Mouse (Mus musculus) midbrain, embryonic 14.5 days (tissue): ENCODE results near the gene Lingo1. TPM values are rescaled to one million over a fixed set of nuclear protein-coding genes. Genes with fewer than 3 reads are reported as not detected.
A peak's percentile ranks its signal among the peaks of the same experiment; 100 is the strongest.

Source experiments
- ATAC-seq: fragments of 200-750 bp; cut with Nextera tagmentation; 2 replicates; pipeline ENCODE4 v1.8.0; 2017; ENCODE audit warnings: moderate number of reproducible peaks, moderate library complexity; ENCODE audit not compliant: low FRiP score, low TSS enrichment
- DNase-seq: peaks from one replicate; pipeline ENCODE4 v3.0.0-alpha.2; 2015
- H3K27ac ChIP-seq: fragments of 300-500 bp; sonication (generic); replicated peaks from 2 replicates; pipeline ENCODE4 v1.5.1; 2014; ENCODE audit warnings: mild to moderate bottlenecking, low read depth, low read length, moderate library complexity
- H3K27me3 ChIP-seq: fragments of 300-500 bp; sonication (generic); 2 replicates; pipeline ENCODE4 v1.6.1; 2014; ENCODE audit warnings: low read length, control low read depth, mixed read lengths; ENCODE audit not compliant: control insufficient read depth, insufficient read depth
- H3K36me3 ChIP-seq: fragments of 300-500 bp; sonication (generic); 2 replicates; pipeline ENCODE4 v1.6.1; 2014; ENCODE audit warnings: low read length, control low read depth; ENCODE audit not compliant: control insufficient read depth, insufficient read depth
- H3K4me1 ChIP-seq: fragments of 300-500 bp; sonication (generic); 2 replicates; pipeline ENCODE4 v1.6.1; 2014; ENCODE audit warnings: mild to moderate bottlenecking, antibody characterized with exemption, low read length, control low read depth; ENCODE audit not compliant: control insufficient read depth, insufficient read depth
- H3K4me2 ChIP-seq: fragments of 300-500 bp; sonication (generic); 2 replicates; pipeline ENCODE4 v1.6.1; 2014; ENCODE audit warnings: mild to moderate bottlenecking, low read length, moderate library complexity
- H3K4me3 ChIP-seq: fragments of 300-500 bp; sonication (generic); replicated peaks from 2 replicates; pipeline ENCODE4 v1.5.1; 2014; ENCODE audit warnings: low read depth, low read length
- H3K9ac ChIP-seq: fragments of 300-500 bp; sonication (generic); replicated peaks from 2 replicates; pipeline ENCODE4 v1.6.1; 2014; ENCODE audit warnings: mild to moderate bottlenecking, low read length, moderate library complexity
- H3K9me3 ChIP-seq: fragments of 300-500 bp; sonication (generic); 2 replicates; pipeline ENCODE4 v1.6.1; 2016; ENCODE audit warnings: low read length, control low read depth, mixed read lengths; ENCODE audit not compliant: control insufficient read depth
- WGBS: fragments of 180-500 bp; shearing (Covaris S2); extraction: QIAGEN DNeasy Blood & Tissue Kit; methylation state at CpG from one replicate; pipeline ENCODE4 v1.1.7; 2014; 5-methylcytosine and 5-hydroxymethylcytosine counted together
- polyA plus RNA-seq: library from polyadenylated mRNA; unstranded; fragments of >200 nt; fragmentation: Nextera tagmentation; extraction: Ambion mirVana; gene quantifications from 2 replicates; pipeline ENCODE4 v1.2.1, GENCODE M21; 2014

Lingo1 gene
- polyA plus RNA-seq, 1 experiment from 2014 or later: 49.4 TPM

DNA sequence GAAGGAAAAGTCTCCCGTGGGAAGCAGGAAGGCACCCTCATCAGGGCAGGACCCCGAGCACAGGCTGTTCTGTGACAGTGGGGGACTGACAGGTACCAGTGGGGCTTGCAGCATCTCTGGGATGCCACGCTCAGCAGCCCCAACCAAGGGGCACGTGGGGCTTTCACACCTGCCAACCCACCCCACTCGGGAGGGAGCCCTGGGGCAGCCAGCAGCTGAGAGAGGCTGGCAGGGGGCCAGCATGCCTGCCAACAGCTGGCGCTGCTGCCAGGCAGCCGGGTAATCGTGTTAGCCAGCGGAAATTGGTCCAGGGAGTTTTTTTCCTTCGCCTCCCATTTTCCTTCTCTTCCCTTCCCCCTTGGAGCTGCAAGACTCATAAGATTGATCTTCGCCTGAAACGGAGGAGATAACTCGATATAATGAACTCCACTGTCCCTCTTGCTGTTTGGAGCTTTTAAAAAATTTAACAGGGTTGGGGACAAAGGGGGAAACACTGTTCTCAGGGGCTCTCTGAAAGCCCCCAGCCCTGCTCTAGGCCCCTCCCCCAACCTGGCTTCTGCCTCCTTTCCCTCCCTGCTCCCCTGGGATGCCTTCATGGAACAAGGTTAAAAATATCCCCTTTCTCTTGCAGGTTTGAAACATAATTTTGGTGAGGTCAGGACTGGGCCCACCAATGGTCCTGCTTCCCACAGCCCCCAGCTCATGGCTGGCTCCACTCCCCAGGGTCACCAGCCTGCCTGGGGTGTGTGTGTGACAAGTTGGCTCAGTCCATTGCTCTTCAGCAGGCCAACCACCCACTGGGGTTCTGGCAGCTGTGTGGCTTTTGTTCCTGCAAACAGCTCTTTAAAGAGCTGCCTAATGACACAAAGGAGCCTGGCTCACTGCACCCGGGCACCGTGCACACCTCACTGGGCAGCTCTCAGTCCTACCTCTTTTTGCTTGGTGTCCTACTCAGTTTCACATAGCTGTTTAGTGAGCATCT is 68.3 kb downstream of the Lingo1 start:
- DNase-seq (peak; percentile 87), ATAC-seq (peak; percentile 64)
- Histone ChIP-seq H3K4me3 (no peak overlapping the region), H3K9ac (peak overlapping the region; percentile 4; the same call in 1 of the 2 replicates), H3K27ac (peak overlapping the region; percentile 82), H3K36me3 (no peaks in the 10 kb centered on the region), H3K4me2 (peak overlapping the region; percentile 22; the same call in 1 of the 2 replicates), H3K9me3 (no peaks in the 10 kb centered on the region), H3K27me3 (no peaks in the 10 kb centered on the region), H3K4me1 (peaks cover 25% of the 10 kb centered on the region)
- WGBS: 22% methylated on average over 15 of the region's 15 CpGs

DNA sequence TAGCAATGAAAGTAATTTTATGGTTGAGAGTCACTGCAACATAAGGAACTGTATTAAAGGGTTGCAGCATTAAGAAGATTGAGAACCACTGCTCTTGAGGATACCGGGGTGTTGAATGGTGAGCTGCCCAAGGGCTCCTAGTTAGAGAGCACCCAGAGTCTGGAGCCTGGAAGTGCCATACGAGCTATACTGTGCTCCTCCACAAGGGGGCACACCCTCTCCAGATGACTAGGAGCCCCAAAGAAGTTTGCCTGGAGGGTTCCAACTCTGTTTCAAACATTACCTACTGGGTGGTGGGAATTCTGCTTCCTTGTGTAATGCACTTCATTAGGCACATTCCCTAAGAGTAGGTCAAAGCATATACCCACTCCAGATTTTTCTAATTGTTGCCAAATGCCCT is 70.5 kb downstream of the Lingo1 start:
- Histone ChIP-seq H3K27ac (no peak overlapping the region), H3K4me3 (no peak overlapping the region), H3K36me3 (no peaks in the 10 kb centered on the region), H3K27me3 (no peaks in the 10 kb centered on the region), H3K9me3 (no peaks in the 10 kb centered on the region), H3K4me1 (peaks cover 25% of the 10 kb centered on the region), H3K9ac (no peak overlapping the region), H3K4me2 (no peak overlapping the region)
- WGBS: 35% methylated on average over 2 of the region's 2 CpGs
- DNase-seq (peak; percentile 66), ATAC-seq (no peak)

DNA sequence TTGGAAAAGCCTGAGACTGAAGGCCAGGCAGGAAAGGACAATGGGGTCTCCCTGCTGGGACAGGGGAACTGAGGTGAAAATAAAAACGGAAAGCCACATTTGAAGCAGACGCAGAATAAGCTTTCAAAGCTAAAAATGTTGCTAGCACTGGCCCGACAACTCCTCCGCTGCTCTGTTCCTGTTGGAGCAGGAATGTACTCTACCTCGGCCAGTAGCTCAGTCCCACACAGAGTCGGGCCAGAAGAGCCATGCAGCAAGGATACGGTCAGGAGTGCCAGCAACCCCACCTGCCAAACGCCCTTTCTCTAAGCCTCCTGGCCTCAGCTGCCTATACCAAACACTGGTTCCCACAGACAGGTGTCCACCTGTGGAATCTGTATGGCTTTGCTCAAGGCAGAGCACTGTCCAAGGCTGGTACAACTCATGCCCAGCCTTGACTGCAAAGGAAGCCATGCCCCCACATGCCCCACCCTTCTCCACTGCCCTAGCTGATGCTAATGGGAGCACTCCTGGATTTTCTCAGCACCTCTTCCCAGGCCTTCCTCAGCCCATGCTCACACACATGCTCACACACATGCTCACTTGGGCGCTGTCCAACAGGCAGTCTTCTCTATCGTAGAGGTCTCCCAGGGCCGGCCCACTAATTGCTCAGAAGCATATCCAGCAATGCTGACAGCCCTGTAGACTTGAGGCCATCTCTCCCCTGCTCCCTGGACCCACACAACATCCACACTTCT is 74.0 kb downstream of the Lingo1 start:
- Histone ChIP-seq H3K4me1 (0 out of 2 replicates have a peak, but pooled peaks cover under 1% of the 10 kb centered on the region), H3K4me2 (no peak overlapping the region), H3K36me3 (no peaks in the 10 kb centered on the region), H3K9me3 (no peaks in the 10 kb centered on the region), H3K4me3 (no peak overlapping the region), H3K27ac (no peak overlapping the region), H3K27me3 (no peaks in the 10 kb centered on the region), H3K9ac (no peak overlapping the region)
- DNase-seq (no peak), ATAC-seq (no peak)
- WGBS: 75% methylated on average over 11 of the region's 11 CpGs

DNA sequence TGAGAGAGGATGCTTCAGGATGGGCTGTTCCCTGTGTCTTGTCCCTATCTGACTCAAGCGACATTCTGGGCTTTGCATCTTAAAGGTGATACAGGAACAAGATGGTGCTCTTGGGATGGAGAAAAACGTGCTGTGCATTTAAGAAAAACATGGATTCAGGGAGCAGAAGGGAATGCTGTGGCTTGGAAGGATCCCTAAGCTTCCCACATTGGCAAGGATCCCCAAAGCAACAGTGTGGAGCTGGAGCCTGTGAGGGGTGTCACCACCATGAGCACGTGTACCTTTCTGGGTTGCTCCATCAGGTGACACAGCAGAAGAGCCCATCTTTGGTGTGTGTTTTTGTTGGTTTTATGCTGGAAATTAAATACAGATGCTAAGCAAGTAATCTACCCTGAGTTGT is 77.3 kb downstream of the Lingo1 start:
- Histone ChIP-seq H3K9ac (no peak overlapping the region), H3K9me3 (no peaks in the 10 kb centered on the region), H3K4me2 (no peak overlapping the region), H3K36me3 (no peaks in the 10 kb centered on the region), H3K4me1 (no peaks in the 10 kb centered on the region), H3K27ac (no peak overlapping the region), H3K4me3 (no peak overlapping the region), H3K27me3 (no peaks in the 10 kb centered on the region)
- ATAC-seq (no peak), DNase-seq (no peak)
- WGBS: 80% methylated on average over 3 of the region's 3 CpGs

DNA sequence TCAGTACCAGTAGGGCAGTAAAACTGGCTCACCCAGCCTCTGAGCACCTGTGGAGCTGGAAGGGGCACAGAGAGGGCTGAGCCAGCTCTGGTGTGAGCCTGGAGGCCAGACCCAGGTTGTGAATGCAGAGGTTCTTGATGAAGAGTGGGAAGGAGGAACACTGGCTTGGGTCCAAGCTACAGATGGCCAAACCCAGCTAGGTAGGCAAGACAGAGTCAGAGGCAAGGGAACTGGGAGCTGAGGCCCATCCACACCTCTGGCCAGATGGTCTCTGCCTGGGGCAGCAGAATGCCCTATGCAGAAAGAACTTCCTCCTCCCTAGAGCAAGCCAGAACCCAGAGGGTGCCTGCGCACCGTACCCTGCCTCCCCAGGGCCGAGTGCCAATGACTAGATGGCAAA is 79.7 kb downstream of the Lingo1 start:
- ATAC-seq (no peak), DNase-seq (no peak)
- no peaks in the 10 kb centered on the region for H3K36me3 ChIP-seq
- H3K27me3 ChIP-seq: no peaks in the 10 kb centered on the region
- no peaks in the 10 kb centered on the region for H3K9me3 ChIP-seq
- no peak overlapping the region for H3K4me3 ChIP-seq
- no peaks in the 10 kb centered on the region for H3K4me1 ChIP-seq
- 87% methylated on average over 3 of the region's 3 CpGs for WGBS
- H3K4me2 ChIP-seq: no peak overlapping the region
- no peak overlapping the region for H3K27ac ChIP-seq
- no peak overlapping the region for H3K9ac ChIP-seq

DNA sequence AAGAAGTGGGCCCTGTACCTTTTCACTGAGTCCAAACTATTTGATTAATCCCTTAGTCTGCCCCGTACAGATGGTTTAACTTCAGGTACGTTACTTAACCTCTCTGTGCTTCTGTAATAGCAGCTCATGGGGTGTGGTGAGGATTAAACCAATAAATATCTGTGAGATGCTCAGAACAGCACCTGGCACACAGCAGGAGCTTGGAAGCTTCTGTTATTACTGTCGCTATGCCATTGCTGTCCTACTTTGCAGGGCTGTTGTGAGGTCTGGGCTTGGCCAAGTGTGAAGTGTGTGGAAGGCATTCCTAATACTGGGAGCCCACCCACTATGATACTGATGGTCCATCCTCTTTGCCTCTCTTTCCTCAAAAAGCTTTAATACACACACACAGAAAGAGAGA is 80.2 kb downstream of the Lingo1 start:
- no peaks in the 10 kb centered on the region for H3K36me3 ChIP-seq
- no peak overlapping the region for H3K9ac ChIP-seq
- H3K9me3 ChIP-seq: no peaks in the 10 kb centered on the region
- no peak overlapping the region for H3K27ac ChIP-seq
- H3K4me2 ChIP-seq: no peak overlapping the region
- H3K4me1 ChIP-seq: no peaks in the 10 kb centered on the region
- DNase-seq (no peak), ATAC-seq (no peak)
- no peaks in the 10 kb centered on the region for H3K27me3 ChIP-seq
- H3K4me3 ChIP-seq: no peak overlapping the region
- WGBS: 81% methylated on average over 3 of the region's 3 CpGs

DNA sequence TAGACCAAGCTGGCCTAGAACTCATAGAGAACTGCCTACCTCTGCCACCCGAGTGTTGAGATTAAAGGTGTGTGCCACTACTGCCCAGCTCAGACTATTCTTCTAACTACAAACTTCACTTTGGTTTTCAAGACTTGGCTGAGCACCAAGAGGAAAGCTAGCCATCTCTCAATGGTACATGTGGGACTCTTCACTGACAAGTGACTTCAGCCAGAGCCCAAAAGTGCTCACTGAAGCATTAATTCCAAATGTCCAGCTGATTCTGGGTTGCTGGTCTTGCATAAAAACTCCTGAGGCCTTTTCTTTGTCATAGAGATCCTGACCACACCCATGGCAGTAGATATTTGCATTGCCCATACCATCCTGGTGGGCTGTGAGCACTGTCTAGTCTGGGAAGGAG is 81.9 kb downstream of the Lingo1 start:
- Histone ChIP-seq H3K9me3 (no peaks in the 10 kb centered on the region), H3K27ac (no peak overlapping the region), H3K4me2 (no peak overlapping the region), H3K36me3 (no peaks in the 10 kb centered on the region), H3K4me3 (no peak overlapping the region), H3K4me1 (no peaks in the 10 kb centered on the region), H3K9ac (no peak overlapping the region), H3K27me3 (no peaks in the 10 kb centered on the region)
- DNase-seq: no peak
- WGBS: 88% methylated on average over 1 of the region's 1 CpGs
- no peak for ATAC-seq

DNA sequence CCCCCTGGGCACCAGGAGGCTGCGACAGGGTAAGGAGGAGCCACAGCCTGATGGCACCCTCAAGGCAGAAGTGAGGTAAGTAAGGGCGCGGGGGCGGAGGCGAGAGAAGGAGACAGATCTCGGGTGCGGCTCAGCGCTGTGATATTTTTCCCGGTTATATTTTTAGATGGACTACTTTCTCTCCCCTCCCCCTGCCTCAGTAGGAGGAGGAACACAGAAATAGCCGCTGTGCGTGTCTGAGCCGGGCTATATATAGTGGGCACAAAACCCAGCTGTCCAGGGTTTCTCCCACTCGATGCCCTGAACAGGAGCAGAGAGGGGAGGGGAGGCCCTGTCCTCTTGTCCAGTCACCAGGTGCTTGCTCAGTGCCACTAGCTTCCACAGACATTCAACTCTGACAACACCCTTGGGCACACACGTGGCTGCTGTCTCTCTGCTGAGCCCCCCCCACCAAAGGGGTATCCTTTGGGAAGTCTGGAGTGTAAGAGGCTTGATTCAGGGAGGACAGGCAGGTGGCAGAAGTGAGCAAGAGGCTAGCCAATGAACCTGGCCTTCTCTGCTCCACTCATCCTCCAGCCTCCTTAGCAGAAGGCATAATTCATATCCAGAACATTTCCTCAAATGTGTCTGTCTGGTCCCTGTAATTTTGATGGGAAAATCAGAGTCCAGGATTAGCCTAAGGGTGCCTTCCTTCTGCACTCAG is 83.5 kb downstream of the Lingo1 start:
- H3K27me3 ChIP-seq: no peaks in the 10 kb centered on the region
- no peak for ATAC-seq
- DNase-seq: no peak
- WGBS: 79% methylated on average over 14 of the region's 14 CpGs
- H3K4me1 ChIP-seq: no peaks in the 10 kb centered on the region
- H3K27ac ChIP-seq: no peak overlapping the region
- no peaks in the 10 kb centered on the region for H3K9me3 ChIP-seq
- no peak overlapping the region for H3K4me2 ChIP-seq
- no peak overlapping the region for H3K4me3 ChIP-seq
- H3K36me3 ChIP-seq: no peaks in the 10 kb centered on the region
- no peak overlapping the region for H3K9ac ChIP-seq
